Mouse (Mus musculus) ovary, postnatal 10 days (tissue): ENCODE measurements around the gene Mrps12.

ENCODE experiments used
- DNase-seq: peaks from one replicate; pipeline ENCODE4 v3.0.0; 2022; ENCODE audit warnings: low spot score

Gene Mrps12

DNA sequence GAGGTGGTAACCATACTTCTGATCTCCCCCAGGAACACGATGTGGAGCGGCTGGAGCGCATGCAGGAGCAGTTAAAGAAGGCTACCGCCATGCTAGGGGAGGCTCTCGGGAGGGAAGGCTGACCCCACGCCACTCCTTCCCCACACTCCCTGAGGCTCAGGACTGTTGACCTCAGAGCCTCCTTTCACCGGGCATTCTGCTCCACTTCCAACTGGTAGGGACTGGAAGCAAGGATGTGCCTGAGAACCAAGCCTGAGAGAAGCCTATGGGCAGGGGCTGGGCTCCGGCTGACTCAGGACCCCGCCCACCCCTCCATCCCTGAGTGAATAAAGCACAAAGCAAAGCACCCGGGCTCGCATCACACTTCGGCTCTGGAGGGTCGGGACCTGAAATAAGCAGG, 17.0 kb upstream of the Mrps12 start:
- no peak for DNase-seq

DNA sequence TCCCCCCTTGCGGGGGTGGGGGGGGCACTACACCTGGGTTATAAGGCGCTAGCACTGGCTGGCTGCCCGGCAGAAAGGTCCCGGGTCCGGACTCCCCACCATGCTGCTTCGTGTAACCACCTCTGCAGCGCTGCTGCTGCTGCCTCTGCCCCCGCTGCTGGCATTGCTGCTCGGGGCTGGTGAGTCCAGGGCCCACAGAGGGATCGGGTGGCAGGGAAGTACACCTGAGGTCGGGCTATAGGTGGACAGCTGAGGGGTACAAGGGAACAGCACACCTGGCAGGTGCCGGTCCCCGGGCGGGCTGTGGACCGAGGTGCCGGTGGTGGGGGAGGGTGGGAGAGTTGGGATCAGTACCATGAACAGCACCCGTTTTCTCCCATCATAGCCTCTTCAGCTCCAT, 14.5 kb upstream of the Mrps12 start, which contains the start of gene Ccer2:
Gene Ccer2, plus strand, starts transcription at position 96 of the 400 bp plus-strand sequence.
- DNase-seq: no peak

DNA sequence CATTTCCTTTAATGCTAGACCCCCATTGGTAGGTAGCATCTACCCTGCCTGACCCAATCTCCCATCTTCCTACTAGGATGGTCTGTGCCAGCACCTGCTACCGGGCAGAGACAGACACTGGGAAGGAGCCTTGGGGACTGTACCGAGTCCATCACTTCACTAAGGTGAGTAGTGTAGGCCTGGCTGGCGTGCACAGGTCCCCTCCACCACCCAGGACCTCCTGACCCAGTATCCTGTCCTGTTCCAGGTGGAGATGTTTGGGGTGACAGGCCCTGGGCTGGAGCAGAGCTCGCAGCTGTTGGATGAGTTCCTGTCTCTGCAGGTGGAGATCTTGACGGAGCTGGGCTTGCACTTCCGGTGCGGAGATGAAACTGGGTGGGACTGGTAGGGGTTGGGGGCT, 8.3 kb upstream of the Mrps12 start:
- DNase-seq: no peak

DNA sequence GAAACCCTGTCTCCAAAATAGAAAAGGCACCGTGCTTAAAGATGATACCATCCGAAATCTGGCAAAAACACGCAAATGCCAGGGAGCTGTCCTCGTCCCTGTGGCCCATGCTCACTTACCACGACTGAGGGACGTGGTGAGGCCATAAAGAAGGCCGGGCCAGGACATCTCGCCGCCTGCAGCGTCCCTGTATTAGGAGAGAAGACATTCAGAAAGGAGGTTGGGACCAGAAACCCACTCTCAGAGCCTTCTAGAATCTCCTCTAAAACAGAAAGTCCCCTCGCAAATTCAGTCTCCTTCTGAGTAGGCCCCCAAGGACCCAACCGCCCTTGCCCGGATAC, 282 bp downstream of the Mrps12 start:
- DNase-seq: no peak

DNA sequence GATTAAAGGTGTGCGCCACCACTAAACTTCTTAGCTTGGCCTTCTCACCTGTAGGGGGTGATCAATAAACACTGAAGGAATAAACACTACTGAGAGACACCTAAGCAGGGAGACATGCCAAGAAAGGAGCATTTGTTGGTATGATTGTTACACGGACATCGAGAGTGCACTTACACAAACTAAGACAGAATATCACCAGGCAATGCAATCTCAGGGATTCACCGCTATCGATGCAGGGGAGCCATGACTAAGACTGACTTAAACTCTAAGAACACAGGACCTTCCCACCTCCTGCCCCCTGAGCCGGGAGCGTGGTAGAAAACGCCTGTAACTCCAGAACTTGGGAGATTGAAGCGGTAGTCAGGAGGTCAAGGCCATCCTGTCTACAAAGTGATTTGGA, 671 bp downstream of the Mrps12 start:
- no peak for DNase-seq

DNA sequence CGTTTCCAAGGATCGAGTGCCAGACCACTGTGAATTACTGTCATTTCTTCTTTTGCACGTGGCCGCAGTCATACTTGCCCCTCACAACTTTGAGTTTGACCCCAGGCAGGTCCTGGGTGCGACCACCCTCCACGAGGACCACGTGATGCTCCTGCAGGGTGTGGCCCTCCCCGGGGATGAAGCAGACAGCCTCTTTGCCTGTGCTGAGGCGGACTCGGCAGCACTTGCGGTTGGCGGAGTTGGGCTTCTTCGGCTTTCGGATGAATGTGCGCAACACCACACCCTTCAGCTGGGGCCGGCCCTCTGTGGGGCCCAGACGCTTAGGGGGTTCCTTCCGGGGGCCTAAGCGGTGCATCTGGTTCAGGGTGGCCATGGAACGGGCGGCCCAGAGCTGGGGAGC, 1.8 kb downstream of the Mrps12 start:
- DNase-seq: no peak

DNA sequence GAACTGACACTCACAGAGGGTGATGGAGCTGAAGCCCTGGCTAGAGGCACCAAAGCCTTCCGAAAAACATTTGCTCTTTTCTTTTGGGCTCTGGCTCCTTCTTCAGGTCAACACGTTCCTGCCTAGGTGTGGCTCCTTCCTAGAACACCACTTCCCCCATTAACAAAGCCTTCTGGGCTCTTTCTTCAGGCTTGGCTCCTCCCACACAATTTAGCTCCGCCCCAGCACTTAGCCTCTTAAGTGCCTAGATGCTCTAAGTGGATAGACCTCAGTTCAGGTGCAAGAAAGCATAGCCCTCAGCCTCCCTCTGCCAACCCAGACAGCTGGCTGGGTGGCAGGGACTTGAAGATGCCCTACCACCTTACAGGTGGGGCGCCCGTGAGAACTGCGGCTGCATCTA, 5.9 kb downstream of the Mrps12 start:
- DNase-seq: no peak

DNA sequence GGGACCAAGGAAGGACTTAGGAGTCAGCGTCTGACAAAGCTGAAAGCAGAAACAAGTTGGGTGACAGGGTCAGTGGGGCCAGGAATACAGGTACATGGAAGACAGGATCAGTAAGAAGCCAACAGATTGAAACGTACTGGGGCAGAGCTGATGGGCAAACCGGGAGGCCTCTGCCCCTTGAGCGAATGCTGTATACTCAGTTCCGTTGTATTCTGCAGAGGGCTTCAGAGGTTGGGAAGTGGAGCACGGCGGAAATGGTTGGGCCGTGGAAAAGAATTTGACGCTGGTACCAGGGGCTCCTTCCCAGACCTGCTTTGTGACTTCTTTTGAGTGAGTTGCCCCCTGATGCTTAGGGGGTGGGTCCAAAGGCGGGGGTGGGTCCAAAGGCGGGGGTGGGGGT, 8.4 kb downstream of the Mrps12 start:
- DNase-seq: no peak

DNA sequence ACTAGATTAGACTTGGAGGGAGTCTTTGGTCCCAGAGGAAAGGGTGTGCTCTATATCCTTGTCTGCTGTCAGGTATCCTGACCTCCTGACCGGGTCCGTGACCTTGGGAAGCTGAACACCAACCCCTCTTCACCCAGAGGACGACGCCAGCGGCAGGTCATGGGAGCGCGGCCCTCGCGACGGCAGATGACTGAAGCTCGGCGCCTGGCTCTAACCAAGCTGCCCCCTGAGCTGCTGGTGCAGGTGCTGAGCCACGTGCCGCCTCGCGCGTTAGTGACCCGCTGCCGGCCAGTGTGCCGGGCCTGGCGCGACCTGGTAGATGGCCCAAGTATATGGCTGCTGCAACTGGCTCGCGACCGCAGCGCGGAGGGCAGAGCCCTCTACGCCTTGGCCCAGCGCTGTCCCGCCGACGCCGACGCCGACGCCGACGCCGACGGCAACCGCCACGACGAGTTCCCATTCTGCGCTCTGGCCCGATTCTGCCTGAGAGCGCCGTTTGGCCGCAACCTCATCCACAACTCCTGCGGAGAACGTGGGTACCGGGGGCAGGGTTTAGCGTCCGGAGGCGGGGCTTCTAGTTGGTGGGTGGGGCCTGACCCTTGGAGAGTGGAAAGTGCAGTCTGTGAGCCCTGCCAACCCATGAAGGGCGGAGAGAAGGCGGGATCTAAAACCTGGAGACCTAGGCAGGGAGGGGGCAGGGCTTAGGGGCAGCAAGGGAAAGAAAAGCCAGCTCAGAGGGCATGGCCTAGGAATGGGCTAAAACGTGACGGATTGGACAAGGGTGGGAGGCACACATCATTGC, 9.1 kb downstream of the Mrps12 start:
- DNase-seq: peak; percentile 32

DNA sequence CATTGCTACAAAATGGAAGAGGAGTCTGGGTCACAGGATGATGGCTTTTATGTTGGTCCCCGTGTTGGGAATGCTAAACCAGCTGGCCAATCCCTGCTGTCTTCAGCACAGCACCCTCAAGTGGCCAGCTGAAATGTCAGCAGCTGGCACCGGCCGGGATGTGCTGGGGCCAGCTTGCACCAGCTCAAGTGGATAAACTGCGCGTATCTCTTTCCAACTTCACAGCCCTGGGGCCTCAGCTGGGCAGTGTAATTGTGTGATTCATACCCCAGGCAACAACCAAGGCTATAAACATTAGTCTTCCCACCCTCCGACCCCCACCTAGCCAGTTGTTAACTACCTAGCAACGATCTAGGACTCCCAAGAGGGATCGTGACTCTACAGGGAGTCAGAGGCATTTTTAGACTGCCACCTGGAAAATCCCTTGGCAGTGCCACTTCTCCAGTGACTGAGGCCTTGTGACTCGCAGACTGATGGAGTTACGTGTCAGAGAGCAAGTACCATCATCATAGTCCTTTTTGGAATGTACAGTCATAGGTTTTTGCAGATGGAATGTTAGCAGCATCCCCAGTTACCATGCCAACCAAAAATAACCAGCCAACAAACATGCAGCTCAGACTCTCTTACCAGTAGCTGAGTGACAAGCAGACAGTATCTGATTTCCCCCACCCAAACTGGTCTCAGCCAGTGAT, 13.8 kb downstream of the Mrps12 start:
- DNase-seq: no peak

DNA sequence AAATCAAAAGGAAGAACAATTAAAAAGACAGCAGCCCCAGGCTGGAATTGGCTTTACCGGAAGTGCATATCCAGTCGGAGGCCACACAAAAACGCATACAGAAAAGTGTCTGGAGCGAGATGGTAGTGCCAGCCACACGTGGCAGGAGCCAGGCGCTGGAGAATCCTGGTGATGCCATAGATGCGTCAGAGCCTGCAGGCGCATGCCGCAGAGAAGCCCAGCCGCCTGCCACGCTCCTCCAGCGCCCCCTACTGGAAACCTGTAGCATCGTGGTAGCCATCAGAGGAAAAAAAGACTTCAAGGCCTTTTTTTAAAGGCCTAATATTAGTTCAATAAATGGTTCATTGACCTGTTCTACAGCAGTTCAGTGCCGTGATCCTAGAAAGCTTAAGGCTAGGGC, 15.0 kb downstream of the Mrps12 start:
- peak; percentile 28 for DNase-seq

DNA sequence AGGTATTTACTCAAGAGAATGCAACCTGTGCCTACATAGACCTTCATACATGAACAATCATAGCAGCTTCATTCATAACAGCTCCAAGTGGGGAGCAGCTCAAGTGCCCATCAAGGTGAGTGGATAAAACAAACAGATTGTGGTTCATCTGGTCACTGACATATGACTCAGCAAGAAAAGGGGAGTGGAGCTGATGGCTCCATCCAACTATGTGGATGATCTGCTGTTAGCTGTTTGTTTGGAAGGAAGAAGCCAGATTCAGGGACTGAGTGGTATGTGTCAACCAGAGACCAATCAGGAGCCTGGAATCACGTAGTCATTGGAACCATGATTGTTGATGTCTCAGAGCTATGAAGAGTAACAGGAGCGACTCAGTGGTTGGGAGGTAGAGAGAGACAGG, 17.0 kb downstream of the Mrps12 start:
- no peak for DNase-seq

DNA sequence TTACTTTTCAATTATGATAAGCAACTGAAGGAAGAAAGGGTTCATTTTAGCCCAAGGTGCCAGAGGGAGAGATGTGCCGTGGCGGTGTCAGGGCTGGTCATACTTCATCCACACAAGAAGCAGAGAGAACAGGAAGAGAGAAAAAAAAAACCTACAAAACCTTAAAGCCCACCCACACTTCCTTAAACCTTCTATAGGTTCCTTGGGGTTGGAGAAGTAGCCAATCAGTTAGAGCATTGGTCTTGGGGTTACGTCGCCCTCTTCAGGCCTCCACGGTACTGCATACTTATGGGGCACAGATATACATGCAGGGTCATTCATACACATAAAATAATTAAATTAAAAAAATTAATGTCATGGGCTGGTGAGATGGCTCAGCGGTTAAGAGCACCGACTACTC, 19.5 kb downstream of the Mrps12 start:
- no peak for DNase-seq

DNA sequence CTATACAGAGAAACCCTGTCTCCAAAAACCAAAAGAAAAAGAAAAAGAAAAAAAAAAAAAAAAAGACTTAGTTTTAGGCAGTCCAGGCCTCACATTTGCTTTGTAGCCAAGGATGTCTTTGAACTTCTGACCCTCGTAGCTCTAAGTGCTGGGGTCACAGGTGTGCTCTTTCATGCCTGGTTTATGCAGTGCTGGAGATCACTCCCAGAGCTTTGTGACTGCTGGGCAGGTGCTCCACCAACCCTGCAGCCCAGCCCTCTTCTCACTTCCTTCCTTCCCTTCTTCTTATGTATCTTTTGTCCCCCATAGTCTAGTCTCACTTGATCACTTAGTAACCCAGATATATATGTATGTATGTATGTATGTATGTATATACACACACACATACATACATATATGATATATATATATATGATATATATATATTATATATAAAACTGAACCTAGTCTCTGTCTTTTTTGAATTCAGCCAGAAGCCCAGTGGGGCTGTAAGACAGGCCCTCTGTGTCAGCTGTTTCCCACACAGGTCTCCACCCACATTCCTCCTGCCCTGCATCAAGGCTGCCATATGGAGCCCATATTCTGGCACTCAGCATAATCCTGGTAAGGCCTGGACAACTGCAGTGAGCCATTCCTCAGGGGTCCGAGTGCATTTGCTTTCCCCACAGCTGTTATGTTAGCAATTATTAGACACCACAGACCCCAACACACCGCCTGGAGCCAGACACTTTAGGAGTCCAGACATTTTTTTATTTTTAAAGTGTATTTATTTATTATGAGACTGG, 20.7 kb downstream of the Mrps12 start:
- no peak for DNase-seq

DNA sequence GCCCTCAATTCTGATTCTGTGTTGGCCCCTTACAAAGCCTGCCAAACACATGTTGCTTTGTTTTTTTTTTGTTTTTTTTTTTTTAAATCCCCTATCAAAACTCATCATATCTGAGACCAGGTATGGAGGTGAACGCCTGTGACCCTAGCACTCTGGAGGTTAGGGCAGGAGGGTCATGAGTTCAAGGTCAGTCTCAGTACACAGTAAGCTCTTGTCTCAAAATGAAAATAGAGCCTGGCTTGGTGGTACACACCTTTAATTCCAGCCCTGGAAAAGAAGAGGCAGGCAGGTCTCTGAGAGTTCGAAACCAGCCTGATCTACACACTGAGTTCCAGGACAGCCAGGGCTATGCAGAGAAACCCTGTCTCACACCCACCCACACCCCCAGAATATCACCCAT, 22.0 kb downstream of the Mrps12 start:
- no peak for DNase-seq

DNA sequence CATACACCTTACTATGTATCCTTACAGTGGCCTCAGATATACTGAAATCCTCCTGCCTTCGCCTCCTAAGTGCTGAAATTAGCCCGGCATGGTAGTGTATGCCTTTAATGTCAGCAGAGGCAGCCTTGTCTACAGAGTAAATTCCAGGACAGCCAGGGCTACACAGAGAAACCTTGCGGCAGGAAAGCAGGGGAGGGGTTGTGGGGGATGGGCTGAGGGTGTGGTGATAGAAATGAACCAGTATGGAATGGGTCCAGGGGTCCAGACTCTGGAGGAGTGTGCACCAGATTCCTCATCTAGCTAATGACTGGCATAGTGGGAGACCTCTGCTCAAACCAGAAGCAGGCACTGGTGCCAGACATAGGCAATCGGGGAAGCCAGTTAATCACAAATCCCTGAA, 22.5 kb downstream of the Mrps12 start:
- no peak for DNase-seq

DNA sequence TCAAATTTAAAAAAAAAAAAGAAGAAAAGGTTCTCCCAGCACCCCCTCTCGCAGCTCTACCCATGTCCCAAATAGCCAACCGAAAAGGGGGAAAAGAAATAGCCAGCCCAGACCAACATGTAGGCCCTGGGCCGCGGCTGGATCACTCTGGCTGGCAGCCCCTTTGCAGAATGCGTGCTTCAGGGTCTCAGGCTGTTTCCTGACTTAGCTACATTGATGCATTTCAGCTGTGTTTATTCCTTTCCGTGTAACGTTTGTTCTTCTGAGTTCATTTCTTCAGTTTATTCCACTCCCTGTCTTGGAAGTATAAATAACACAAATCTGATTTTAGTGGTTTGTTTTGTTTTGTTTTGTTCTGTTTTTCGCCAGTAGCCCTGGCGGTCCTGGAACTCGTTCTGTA, 23.9 kb downstream of the Mrps12 start:
- DNase-seq: no peak

DNA sequence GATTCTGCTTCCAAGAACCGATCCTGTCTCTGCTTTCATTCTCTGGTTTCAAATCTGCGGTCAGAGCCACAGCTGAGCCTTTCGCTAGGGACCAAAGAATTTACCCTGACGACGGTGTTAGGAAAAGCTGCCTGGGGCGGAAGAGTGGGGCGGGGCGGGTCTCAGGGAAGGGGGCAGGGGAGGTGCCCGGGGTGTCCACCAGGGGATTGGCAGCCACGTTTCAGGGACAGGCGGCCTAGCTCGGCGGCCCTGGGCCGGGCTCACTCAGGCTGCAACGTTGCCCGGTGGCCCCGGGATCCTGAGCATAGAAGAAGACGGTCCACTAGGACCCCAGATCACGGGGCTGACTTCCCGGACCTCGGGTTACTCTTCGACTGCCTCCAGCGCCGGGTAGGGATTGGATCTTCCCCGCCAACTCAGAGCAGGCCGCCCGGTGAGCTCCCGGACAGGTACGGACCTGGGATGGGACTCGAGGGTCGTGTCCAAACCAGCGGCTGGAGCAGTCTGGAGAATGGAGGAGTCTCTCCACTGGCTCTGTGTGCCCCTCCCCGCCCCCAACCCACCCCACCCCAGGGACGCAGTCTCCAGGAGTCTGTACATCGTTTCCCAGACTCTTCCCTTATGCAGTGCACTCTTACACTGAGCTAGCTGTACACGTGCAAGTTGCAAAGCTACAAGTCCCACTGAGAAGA, 24.9 kb downstream of the Mrps12 start, which contains the start of gene Fbxo17:
Gene Fbxo17, plus strand, starts transcription at position 215 of the 692 bp plus-strand sequence.
- peak; percentile 38 for DNase-seq

DNA sequence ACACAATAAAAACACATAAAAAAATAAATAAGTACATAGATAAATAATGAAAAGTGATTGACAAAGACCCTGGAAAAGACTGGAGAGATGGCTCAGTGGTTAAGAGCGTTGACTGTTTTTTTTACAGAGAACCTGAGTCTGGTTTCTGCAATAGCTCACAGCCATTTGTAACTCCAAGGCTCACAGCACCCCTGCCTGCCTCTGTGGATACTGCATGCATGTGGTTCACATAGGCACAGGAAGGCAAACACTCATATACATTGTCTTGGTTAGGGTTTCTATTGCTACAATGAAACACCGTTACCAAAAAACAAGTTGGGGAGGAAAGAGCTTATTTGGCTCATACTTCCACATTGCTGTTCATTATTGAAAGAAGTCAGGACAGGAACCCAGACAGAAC, 26.0 kb downstream of the Mrps12 start:
- DNase-seq: no peak

DNA sequence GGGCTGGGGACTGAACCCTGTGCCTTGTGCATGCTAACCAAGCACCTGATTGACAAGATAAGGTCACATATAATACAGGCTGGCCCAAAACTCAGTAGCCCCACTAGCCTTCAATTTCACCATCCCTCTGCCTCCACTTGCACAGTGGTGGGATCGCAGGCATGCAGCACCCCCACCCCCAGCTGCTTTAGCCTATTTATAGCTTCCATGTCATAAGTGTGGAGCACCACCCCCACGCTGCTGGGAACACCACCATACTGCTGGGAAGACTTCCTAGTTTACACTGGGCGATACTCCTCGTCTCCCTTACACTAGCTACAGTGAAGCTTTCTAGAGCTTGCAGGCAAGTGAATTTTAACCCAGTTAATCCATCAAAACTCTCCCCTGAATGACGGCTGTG, 27.0 kb downstream of the Mrps12 start:
- no peak for DNase-seq

DNA sequence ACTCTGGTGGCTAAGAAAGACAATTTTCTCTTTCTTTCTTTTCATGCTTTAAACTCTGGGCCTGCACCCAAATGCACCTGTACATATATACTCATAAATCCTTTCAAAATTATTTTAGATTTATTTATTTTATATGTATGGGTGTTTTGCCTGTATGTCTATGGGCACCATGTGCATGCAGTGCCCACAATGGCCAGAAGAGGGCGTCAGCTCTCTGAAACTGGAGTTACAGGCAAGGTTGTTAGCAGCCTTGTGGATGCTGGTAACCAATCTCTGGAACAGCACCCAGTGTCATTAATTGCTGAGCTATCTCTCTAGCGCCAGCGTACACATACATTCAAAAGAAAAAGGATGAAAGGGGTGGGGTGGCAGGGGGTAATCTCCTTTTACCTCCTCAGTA, 30.7 kb downstream of the Mrps12 start:
- DNase-seq: no peak

DNA sequence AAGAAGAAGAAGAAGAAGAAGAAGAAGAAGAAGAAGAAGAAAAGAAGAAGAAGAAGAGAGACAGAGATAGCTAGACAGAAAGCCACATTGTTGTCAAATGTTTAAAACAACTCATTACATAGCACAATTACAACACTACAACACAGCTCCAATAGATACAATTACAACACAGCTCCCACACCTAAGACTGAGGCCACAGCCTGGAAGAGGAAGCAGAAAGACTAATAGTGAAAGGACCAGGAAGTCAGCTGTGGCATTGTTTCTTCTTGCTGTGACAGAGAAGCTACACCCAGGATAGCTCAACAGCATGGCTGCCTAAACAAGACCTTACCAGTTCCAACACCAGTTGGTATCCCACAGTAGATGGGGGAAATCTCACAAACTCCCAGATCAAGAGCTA, 32.2 kb downstream of the Mrps12 start:
- DNase-seq: no peak
